Mouse (Mus musculus): ENCODE data around the gene Fam50b.

DNA sequence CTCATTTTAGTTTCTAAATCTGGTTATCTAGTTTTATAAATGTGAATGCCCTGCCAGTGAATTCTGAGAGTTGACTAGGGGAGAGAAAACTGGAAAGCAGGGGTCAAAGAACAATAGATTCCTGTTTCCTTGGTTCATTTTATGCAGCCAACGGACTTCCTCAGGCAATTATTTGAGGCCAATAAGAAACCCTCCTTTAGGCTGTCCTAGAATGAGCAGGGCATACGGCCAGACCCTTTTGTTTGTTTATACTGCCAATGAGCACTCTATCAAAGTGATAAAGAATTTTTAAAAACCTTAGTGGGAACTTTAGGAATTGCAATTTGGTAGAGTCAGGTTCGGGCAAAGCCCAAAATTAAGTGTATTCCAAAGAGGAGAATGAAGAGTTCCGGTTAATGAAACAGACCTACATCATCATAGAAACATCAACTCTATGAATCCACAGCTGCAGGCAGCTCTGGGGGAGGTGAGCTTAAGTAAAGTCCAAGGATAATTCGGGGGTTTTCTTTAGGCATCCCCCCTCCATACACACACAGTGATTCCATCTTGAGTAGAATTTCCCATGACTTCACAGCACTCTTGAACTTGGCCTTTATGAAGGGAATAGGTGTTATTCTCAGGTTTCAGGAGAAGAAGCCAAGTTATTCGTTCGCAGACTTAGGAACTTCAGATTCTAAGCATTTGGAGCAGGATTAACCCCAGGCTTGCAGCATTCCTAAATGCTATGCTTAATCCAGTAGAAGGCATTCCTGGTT, 46.4 kb downstream of the Fam50b start:
- no peak for TF ChIP-seq CTCF (IDR thresholded peaks at IDR 0.05; ENCODE audit: borderline replicate concordance, insufficient read depth, low read depth, low read length)
- TF ChIP-seq POLR2A (IDR thresholded peaks at IDR 0.05; ENCODE audit: borderline replicate concordance, insufficient read depth, low read length) = no peak
